Comparison of ENCODE assay signal across 8 mouse cellular contexts in genomic region chr3:138558529-138558928, GRCm38 (mm10). TPM values are rescaled to one million over a fixed set of nuclear protein-coding genes. Genes with fewer than 3 reads are reported as not detected.
DNase-seq lines count a peak whose midpoint lies in the region; ATAC-seq and TF ChIP-seq lines count a peak whose summit lies in the region.

No protein-coding gene starts in this region.

- H3K9me3 ChIP-seq in intestine, embryonic 16.5 days (ENCODE audit: control insufficient read depth, low read length), result no peaks in the 10 kb centered on the region
- no peaks in the 10 kb centered on the region for H3K9me3 ChIP-seq in intestine, embryonic 15.5 days
- no peaks in the 10 kb centered on the region for H3K9me3 ChIP-seq in forebrain, embryonic 13.5 days (replicated peaks)
- no peaks in the 10 kb centered on the region for H3K9me3 ChIP-seq in liver, postnatal 0 days (ENCODE audit: low read length)

- H3K4me2 ChIP-seq in intestine, embryonic 16.5 days (ENCODE audit: low read depth, low read length), result no peak overlapping the region
- no peak overlapping the region for H3K4me2 ChIP-seq in intestine, embryonic 15.5 days (replicated peaks)
- no peak overlapping the region for H3K4me2 ChIP-seq in forebrain, embryonic 13.5 days
- no peak overlapping the region for H3K4me2 ChIP-seq in liver, postnatal 0 days (ENCODE audit: low read depth, low read length)

- no peaks in the 10 kb centered on the region for H3K4me1 ChIP-seq in intestine, embryonic 16.5 days (ENCODE audit: control insufficient read depth, insufficient read depth, low read length)
- no peaks in the 10 kb centered on the region for H3K4me1 ChIP-seq in intestine, embryonic 15.5 days (replicated peaks)
- no peaks in the 10 kb centered on the region for H3K4me1 ChIP-seq in forebrain, embryonic 13.5 days
- no peaks in the 10 kb centered on the region for H3K4me1 ChIP-seq in liver, postnatal 0 days (ENCODE audit: insufficient read depth)

- H3K9ac ChIP-seq in intestine, embryonic 16.5 days (ENCODE audit: low read depth, low read length), result no peak overlapping the region
- no peak overlapping the region for H3K9ac ChIP-seq in intestine, embryonic 15.5 days
- H3K9ac ChIP-seq in forebrain, embryonic 13.5 days, result no peak overlapping the region
- no peak overlapping the region for H3K9ac ChIP-seq in liver, postnatal 0 days (replicated peaks)

- 69% methylated on average over 4 of the region's 4 CpGs for WGBS in intestine, embryonic 16.5 days
- 65% methylated on average over 4 of the region's 4 CpGs for WGBS in intestine, embryonic 15.5 days
- WGBS in forebrain, embryonic 13.5 days, result 70% methylated on average over 4 of the region's 4 CpGs
- WGBS in liver, postnatal 0 days (ENCODE audit: insufficient replicate concordance), result 62% methylated on average over 4 of the region's 4 CpGs

- no peak overlapping the region for H3K27ac ChIP-seq in intestine, embryonic 16.5 days (ENCODE audit: low read length)
- no peak overlapping the region for H3K27ac ChIP-seq in intestine, embryonic 15.5 days
- H3K27ac ChIP-seq in forebrain, embryonic 13.5 days, result no peak overlapping the region
- H3K27ac ChIP-seq in liver, postnatal 0 days (ENCODE audit: low read depth), result no peak overlapping the region

- H3K27me3 ChIP-seq in intestine, embryonic 16.5 days (replicated peaks; ENCODE audit: control insufficient read depth, insufficient read depth, low read length), result no peaks in the 10 kb centered on the region
- no peaks in the 10 kb centered on the region for H3K27me3 ChIP-seq in intestine, embryonic 15.5 days (replicated peaks)
- H3K27me3 ChIP-seq in forebrain, embryonic 13.5 days, result no peaks in the 10 kb centered on the region
- no peaks in the 10 kb centered on the region for H3K27me3 ChIP-seq in liver, postnatal 0 days (ENCODE audit: insufficient read depth, low read length)

- ATAC-seq in intestine, embryonic 16.5 days, result 0 out of 2 replicates have a peak, but pooled peaks have one; percentile 45
- no peak for ATAC-seq in intestine, embryonic 15.5 days
- peak; percentile 52 for ATAC-seq in forebrain, embryonic 13.5 days
- ATAC-seq in liver, postnatal 0 days, result 0 out of 2 replicates have a peak, but pooled peaks have one; percentile 35

- H3K36me3 ChIP-seq in intestine, embryonic 16.5 days (ENCODE audit: control insufficient read depth, insufficient read depth, low read length), result 0 out of 2 replicates have a peak, but pooled peaks cover 3% of the 10 kb centered on the region
- H3K36me3 ChIP-seq in intestine, embryonic 15.5 days, result no peaks in the 10 kb centered on the region
- peaks cover 45% of the 10 kb centered on the region for H3K36me3 ChIP-seq in forebrain, embryonic 13.5 days (ENCODE audit: poor library complexity, severe bottlenecking)
- peaks cover 27% of the 10 kb centered on the region for H3K36me3 ChIP-seq in liver, postnatal 0 days (replicated peaks; ENCODE audit: insufficient read depth, low read length)

- peak; percentile 59 for DNase-seq in NIH3T3 (ENCODE audit: low read depth)
- no peak for DNase-seq in liver, postnatal 0 days
- DNase-seq in yolk sac, embryonic 10.5 days (ENCODE audit: low spot score), result no peak
- DNase-seq in layer of hippocampus, adult 9-10 months (ENCODE audit: low spot score), result no peak
- no peak for DNase-seq in ovary, postnatal 10 days (ENCODE audit: low spot score)

- peak; percentile 43 for TF ChIP-seq CTCF in liver, postnatal 0 days (IDR thresholded peaks at IDR 0.05; ENCODE audit: low read depth)

- no peak overlapping the region for H3K4me3 ChIP-seq in intestine, embryonic 16.5 days (ENCODE audit: low read length)
- no peak overlapping the region for H3K4me3 ChIP-seq in intestine, embryonic 15.5 days (replicated peaks)
- H3K4me3 ChIP-seq in forebrain, embryonic 13.5 days, result no peak overlapping the region
- no peak overlapping the region for H3K4me3 ChIP-seq in liver, postnatal 0 days (ENCODE audit: low read depth, low read length)

- TF ChIP-seq EP300 in liver, postnatal 0 days (IDR thresholded peaks at IDR 0.05; ENCODE audit: low read depth), result no peak

RNA-seq across cellular contexts. Expression of gene Eif4e, which starts 32.5 kb away (rescaled TPM):
- 271 and 298 TPM in 2 replicates for polyA plus RNA-seq in intestine, embryonic 16.5 days (2015; fragmentation: Nextera tagmentation; extraction: Ambion mirVana)
- 308 and 309 TPM in 2 replicates for polyA plus RNA-seq in intestine, embryonic 15.5 days (2015; fragmentation: Nextera tagmentation; extraction: Ambion mirVana)
- 378 and 412 TPM in 2 replicates for polyA plus RNA-seq in forebrain, embryonic 13.5 days (2015; fragmentation: Nextera tagmentation; extraction: Ambion mirVana)
- polyA plus RNA-seq in liver, postnatal 0 days (2015; fragmentation: Nextera tagmentation; extraction: Ambion mirVana), result 93.7 and 98.3 TPM in 2 replicates
